Mouse (Mus musculus) liver, adult 2 months (tissue): ENCODE measurements around the gene Thap11. TPM values are rescaled to one million over a fixed set of nuclear protein-coding genes. Genes with fewer than 3 reads are reported as not detected.

Experiments used
- DNase-seq: peaks from one replicate; pipeline ENCODE4 v3.0.0-alpha.2; 2011; ENCODE audit warnings: low read depth, low spot score; ENCODE audit errors: extremely low read depth
- H3K27ac ChIP-seq: fragments of 200-500 bp; replicated peaks from 2 replicates; pipeline ENCODE4 v1.5.1; 2012; ENCODE audit warnings: low read depth, mild to moderate bottlenecking, control low read depth, inconsistent platforms, low read length; ENCODE audit not compliant: insufficient read depth
- H3K27me3 ChIP-seq: fragments of 200-500 bp; 2 replicates; pipeline ENCODE4 v1.6.1; 2012; ENCODE audit warnings: mild to moderate bottlenecking, moderate library complexity, low read length, inconsistent platforms; ENCODE audit not compliant: control insufficient read depth, insufficient read depth
- H3K36me3 ChIP-seq: fragments of 200-500 bp; 2 replicates; pipeline ENCODE4 v1.6.1; 2012; ENCODE audit warnings: low read length, inconsistent platforms; ENCODE audit not compliant: control insufficient read depth, insufficient read depth
- H3K4me1 ChIP-seq: fragments of 200-500 bp; 2 replicates; pipeline ENCODE4 v1.6.1; 2011; ENCODE audit warnings: low read length; ENCODE audit not compliant: control insufficient read depth, insufficient read depth
- H3K4me3 ChIP-seq: fragments of 200-500 bp; 2 replicates; pipeline ENCODE4 v1.5.1; 2011; ENCODE audit warnings: low read depth, mild to moderate bottlenecking, control low read depth, low read length, moderate library complexity; ENCODE audit not compliant: insufficient read depth
- H3K79me2 ChIP-seq: fragments of 200-500 bp; 2 replicates; pipeline ENCODE4 v1.6.1; 2012; ENCODE audit warnings: inconsistent platforms, mild to moderate bottlenecking, low read length, moderate library complexity; ENCODE audit not compliant: control insufficient read depth, insufficient read depth
- H3K9ac ChIP-seq: fragments of 200-500 bp; 2 replicates; pipeline ENCODE4 v1.6.1; 2012; ENCODE audit warnings: low read depth, mild to moderate bottlenecking, control low read depth, inconsistent platforms, low read length
- CTCF ChIP-seq: fragments of 200-500 bp; IDR thresholded peaks from 2 replicates; pipeline ENCODE4 v1.5.1; 2011; ENCODE audit warnings: low read depth, low read length, control low read depth
- POLR2A ChIP-seq: fragments of 200-500 bp; IDR thresholded peaks from 2 replicates; pipeline ENCODE4 v1.6.1; 2011; ENCODE audit warnings: low read length, control low read depth; ENCODE audit not compliant: insufficient read depth; ENCODE audit errors: extremely low read depth
- WGBS: fragments of 180-500 bp; shearing (Covaris S2); methylation state at CpG from one replicate; pipeline ENCODE4 v1.1.7; 2018; 5-methylcytosine and 5-hydroxymethylcytosine counted together
- polyA plus RNA-seq: library from polyadenylated mRNA; depleted of rRNA; stranded (reverse); fragments of >200 nt; gene quantifications from 2 replicates; pipeline ENCODE4 v1.2.3, GENCODE M21; 2012
- total RNA-seq: library from RNA; depleted of rRNA; stranded (reverse); fragments of >200 nt; gene quantifications from 2 replicates; pipeline ENCODE4 v1.2.3, GENCODE M21; 2014

The Thap11 gene
- total and polyA plus RNA-seq, 2 experiments = 11.3 to 28.5 TPM

- Histone ChIP-seq H3K4me3 (no peak overlapping the region), H3K79me2 (no peaks in the 10 kb centered on the region), H3K4me1 (no peaks in the 10 kb centered on the region), H3K27me3 (no peaks in the 10 kb centered on the region), H3K9ac (no peak overlapping the region), H3K27ac (no peak overlapping the region), H3K36me3 (no peaks in the 10 kb centered on the region)
- DNase-seq = no peak
- no peak for TF ChIP-seq POLR2A
- TF ChIP-seq CTCF = no peak
- 89% methylated on average over 5 of the region's 5 CpGs for WGBS
Measured at GRCm38 (mm10) chr8:105839209-105839608, 15.7 kb upstream of the Thap11 start.

- Histone ChIP-seq H3K4me3 (no peak overlapping the region), H3K27me3 (no peaks in the 10 kb centered on the region), H3K27ac (no peak overlapping the region), H3K4me1 (peaks cover 3% of the 10 kb centered on the region; the same call in 1 of the 2 replicates), H3K9ac (no peak overlapping the region), H3K36me3 (no peaks in the 10 kb centered on the region), H3K79me2 (no peaks in the 10 kb centered on the region)
- WGBS = 90% methylated on average over 11 of the region's 11 CpGs
- no peak for DNase-seq
- TF ChIP-seq CTCF = no peak
- no peak for TF ChIP-seq POLR2A
Measured at GRCm38 (mm10) chr8:105846678-105847077, 8.3 kb upstream of the Thap11 start.

- Histone ChIP-seq H3K4me3 (no peak overlapping the region), H3K9ac (no peak overlapping the region), H3K79me2 (no peaks in the 10 kb centered on the region), H3K27me3 (no peaks in the 10 kb centered on the region), H3K27ac (no peak overlapping the region), H3K4me1 (peaks cover 6% of the 10 kb centered on the region; the same call in 1 of the 2 replicates), H3K36me3 (no peaks in the 10 kb centered on the region)
- DNase-seq = no peak
- 88% methylated on average over 4 of the region's 4 CpGs for WGBS
- TF ChIP-seq CTCF = no peak
- TF ChIP-seq POLR2A = no peak
Measured at GRCm38 (mm10) chr8:105850014-105850413, 4.9 kb upstream of the Thap11 start.

GRCm38 (mm10) chr8:105850611-105851010, 4.3 kb upstream of the Thap11 start:
- no peak overlapping the region for H3K27ac ChIP-seq
- peak; percentile 37 for DNase-seq
- peaks cover 6% of the 10 kb centered on the region; the same call in 1 of the 2 replicates for H3K4me1 ChIP-seq
- H3K4me3 ChIP-seq = no peak overlapping the region
- peaks cover 2% of the 10 kb centered on the region for H3K79me2 ChIP-seq
- WGBS = 43% methylated on average over 7 of the region's 7 CpGs
- H3K9ac ChIP-seq = no peak overlapping the region
- no peaks in the 10 kb centered on the region for H3K27me3 ChIP-seq
- TF ChIP-seq CTCF (no peak), POLR2A (no peak)
- H3K36me3 ChIP-seq = no peaks in the 10 kb centered on the region

- TF ChIP-seq CTCF (no peak), POLR2A (peak; percentile 44; the same call in 1 of the 2 replicates)
- no peaks in the 10 kb centered on the region for H3K36me3 ChIP-seq
- H3K4me3 ChIP-seq = peak overlapping the region; percentile 82
- H3K9ac ChIP-seq = peak overlapping the region; percentile 73
- no peak overlapping the region for H3K27ac ChIP-seq
- no peaks in the 10 kb centered on the region for H3K27me3 ChIP-seq
- peaks cover 14% of the 10 kb centered on the region for H3K4me1 ChIP-seq
- H3K79me2 ChIP-seq = peaks cover 12% of the 10 kb centered on the region
- WGBS = 1% methylated on average over 34 of the region's 34 CpGs
- DNase-seq = peak; percentile 80
Measured at GRCm38 (mm10) chr8:105851651-105852143, 3.2 kb upstream of the Thap11 start.

- no peak for DNase-seq
- 76% methylated on average over 12 of the region's 12 CpGs for WGBS
- peaks cover 14% of the 10 kb centered on the region for H3K4me1 ChIP-seq
- no peak overlapping the region for H3K4me3 ChIP-seq
- H3K9ac ChIP-seq = no peak overlapping the region
- no peak overlapping the region for H3K27ac ChIP-seq
- H3K27me3 ChIP-seq = no peaks in the 10 kb centered on the region
- H3K36me3 ChIP-seq = no peaks in the 10 kb centered on the region
- no peak for TF ChIP-seq POLR2A
- no peak for TF ChIP-seq CTCF
- peaks cover 12% of the 10 kb centered on the region for H3K79me2 ChIP-seq
Measured at GRCm38 (mm10) chr8:105852146-105852729, 2.7 kb upstream of the Thap11 start.
